Mouse (Mus musculus) thymus, postnatal 10 days (tissue): ENCODE data around the gene Dhdh.
"Not testable (repeated sequence)": the region's sequence is repeated elsewhere in the genome, so short reads cannot be mapped to it uniquely, and the experiment has no call there.

Experiments
- DNase-seq, 2 experiments: peaks; one replicate each; pipeline ENCODE4 v3.0.0; 2021; ENCODE audit warnings: low spot score in 2 of 2

The Dhdh gene

GRCm38 (mm10) chr7:45488293-45489204 is at the start of gene Dhdh:
Gene Dhdh, minus strand, starts transcription at chr7:45488805.
- DNase-seq = peak in 1 of 2 experiments; percentile 23

GRCm38 (mm10) chr7:45537602-45538001 is 49.0 kb upstream of the Dhdh start:
- DNase-seq = no peak

DNA sequence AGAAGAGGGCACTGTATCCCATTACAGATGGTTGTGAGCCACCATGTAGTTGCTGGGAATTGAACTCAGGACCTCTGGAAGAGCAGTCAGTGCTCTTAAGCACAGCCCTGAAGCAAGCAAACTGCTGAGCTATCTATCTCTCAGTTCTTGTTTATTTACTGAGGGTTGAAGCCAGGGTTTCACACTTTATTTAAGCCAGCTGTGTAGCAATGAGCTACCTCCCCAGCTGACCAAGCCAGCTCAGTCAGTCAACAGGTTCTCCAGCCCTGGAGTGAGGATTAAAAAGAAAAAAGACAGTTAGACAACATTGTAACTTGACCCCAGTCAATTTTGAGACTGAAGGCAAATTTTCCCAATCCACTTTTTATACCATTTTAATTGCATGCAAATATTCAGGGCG is 47.1 kb upstream of the Dhdh start:
- DNase-seq = no peak

- DNase-seq = no peak
Measured at GRCm38 (mm10) chr7:45530643-45531042, 42.0 kb upstream of the Dhdh start.

DNA sequence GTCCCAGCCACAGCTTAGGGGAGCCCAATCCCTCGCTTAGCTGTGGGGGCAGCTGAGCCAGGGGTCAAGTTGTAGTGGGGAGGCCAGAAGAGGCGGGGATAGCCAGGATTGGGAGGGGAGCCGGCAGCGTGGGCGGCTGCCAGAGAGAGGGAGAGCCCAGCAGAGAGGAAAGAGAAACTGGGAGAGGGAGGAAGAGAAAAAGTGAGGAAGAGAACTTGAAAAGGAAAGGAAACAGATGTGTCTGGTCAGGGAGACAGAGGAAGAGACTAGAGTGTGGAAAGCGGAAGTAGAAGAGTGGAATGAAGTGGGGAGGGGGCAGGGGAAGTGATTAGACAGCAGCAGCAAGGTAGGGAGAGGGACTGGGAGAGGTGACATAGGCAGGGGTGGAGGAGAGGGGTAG is 40.9 kb upstream of the Dhdh start:
- DNase-seq = no peak

GRCm38 (mm10) chr7:45527169-45527568 is 38.6 kb upstream of the Dhdh start:
- not testable (repeated sequence) for DNase-seq

GRCm38 (mm10) chr7:45526474-45527120 is 38.0 kb upstream of the Dhdh start:
- DNase-seq = peak in 1 of 2 experiments; percentile 35

DNA sequence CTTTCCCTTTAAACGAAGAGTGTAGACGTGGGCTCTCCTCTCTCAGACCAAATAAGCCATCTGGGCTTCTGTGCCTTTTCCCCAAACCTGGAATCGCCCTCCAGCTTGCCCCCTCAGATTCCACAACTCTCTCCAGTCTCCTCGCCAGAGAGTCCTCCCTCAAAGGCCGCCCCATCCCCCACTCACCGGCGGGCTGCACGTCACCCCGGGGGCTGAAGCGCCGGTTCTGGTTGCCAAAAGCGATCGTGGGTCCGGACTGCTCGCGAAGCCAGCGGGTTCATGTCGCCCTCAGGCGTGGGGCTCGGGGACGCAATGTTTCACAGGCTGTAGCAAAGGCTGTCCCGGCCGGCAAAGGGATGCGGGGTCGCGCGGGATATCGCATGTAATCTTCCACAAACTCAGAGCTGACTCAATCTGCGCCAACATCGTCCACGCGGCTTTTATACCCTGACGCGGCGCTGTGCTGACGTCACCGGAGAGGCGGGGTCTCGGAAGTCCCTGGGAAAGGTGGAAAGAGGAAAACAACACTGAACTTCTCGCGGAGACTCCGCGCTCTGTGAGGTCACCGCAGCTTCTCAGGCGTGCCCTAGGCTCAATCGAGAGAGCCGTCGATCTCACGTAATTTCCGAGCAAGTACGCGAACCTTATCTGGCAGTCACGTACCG is 37.3 kb upstream of the Dhdh start, which contains the start of the genes Ppp1r15a and Plekha4:
Gene Ppp1r15a, minus strand, starts transcription at position 460 of the 665 bp plus-strand sequence.
Gene Plekha4, plus strand, starts transcription at position 522 of the 665 bp plus-strand sequence.
- peak; percentile 89 to 92 for DNase-seq

GRCm38 (mm10) chr7:45524841-45525621 is 36.4 kb upstream of the Dhdh start:
- no peak for DNase-seq

DNA sequence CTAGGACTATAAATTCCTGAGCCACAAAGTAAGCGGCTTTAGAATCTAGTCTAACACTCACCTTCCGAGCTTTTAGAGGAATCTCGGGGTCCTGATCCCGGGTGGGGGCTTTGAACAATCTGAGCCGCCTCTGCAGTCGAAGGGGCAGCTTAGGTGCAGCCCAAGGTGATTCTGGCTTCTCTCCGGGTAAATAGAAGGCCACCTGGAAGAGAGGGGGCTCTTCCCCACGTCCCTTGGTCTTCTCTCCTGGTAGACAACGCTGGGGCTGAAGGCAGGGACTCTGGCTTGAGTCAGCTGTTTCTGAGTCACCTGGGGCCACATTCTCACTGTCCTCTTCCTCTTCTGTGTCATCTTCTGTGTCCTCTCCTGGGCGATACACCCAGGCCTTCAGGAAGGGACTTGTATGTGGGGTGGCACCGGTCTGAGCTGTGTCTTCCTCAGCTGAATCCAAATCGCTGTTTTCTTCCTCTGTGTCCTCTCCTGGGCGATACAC is 35.1 kb upstream of the Dhdh start:
- DNase-seq = no peak

- DNase-seq = no peak
Measured at GRCm38 (mm10) chr7:45522957-45523676, 34.5 kb upstream of the Dhdh start.

DNA sequence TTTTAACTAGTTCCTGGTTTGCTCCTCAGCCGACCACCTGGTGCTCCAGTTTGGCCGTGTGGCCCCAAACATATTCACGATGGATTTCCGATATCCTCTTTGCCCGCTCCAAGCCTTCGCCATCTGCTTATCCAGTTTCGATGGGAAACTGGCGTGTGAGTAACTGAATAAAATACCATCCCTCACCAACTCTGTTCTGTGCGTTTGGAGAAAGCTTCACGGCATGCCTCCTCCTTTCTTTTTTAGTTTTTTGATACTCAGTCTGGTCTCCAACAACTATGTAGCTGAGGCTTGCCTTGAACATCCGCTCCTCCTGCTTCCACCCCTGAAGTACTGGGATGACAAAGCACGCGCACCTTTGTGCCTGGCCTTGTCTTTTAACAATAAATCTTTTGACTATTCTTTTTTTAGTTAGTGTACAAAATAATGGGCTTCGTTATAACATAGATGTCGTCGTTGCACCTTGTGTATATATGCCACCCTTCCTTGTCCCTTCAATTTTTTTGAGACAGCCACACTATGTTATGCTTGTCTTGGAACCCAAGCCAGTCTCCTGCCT is 33.7 kb upstream of the Dhdh start:
- no peak for DNase-seq

DNA sequence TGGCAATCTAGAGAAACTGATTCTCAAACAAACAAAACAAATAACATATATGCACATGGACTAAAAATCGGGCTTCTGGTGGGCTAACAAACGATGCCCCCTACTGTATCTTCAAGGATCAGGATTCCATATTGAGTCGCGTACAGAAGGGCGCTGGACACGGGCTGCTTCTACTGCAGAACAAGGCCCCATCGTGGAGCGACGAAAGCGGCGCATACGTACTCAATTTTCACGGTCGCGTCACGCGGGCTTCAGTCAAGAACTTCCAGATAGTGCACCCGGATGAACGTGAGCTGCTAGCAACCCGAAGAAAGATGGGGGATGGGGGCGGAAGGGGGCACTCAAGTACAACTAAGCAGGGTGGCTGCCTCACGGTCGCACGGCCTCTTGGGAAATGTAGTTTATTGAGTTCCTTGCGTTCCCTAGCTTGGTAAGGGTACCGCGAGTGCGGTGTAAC is 33.2 kb upstream of the Dhdh start:
- peak; percentile 89 to 92 for DNase-seq

DNA sequence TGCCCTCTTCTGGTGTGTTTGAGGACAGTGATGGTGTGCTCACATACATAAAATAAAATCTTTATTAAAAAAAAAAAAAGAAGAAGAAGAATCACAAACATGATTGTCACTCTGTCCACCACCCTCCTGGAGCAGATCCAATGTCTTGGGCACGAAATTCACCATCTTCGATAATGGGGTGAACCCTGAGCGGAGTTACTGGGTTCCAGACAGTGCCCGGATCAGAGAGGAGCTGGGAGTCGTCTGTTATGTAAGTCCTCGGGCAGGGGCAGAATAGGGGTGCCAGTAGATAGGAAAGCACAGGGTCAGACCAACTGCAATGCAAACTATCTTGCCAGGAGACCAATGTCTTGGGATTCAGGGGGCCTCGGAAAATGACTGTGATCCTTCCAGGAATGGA is 32.0 kb upstream of the Dhdh start:
- DNase-seq = no peak

- DNase-seq = peak in 1 of 2 experiments; percentile 60
Measured at GRCm38 (mm10) chr7:45519345-45520120, 30.9 kb upstream of the Dhdh start.

DNA sequence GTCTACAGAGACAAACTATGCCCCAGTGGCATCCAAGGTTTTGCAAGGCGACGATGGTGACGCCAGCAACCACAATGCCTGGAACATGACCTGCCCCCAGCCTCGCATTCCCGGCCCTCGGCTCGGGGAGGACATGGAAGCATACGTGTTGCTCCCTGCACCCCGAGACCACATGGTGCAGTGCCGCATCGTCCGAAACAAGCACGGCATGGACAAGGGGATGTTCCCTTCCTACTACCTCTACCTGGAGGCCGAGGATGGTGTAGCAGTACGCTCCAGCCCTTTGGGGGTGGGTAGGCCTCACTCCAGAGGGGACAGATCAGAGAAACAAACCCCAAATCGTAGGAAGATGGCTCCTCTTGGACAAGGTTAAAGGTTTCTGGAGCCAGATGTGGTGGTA is 30.0 kb upstream of the Dhdh start:
- no peak for DNase-seq

DNA sequence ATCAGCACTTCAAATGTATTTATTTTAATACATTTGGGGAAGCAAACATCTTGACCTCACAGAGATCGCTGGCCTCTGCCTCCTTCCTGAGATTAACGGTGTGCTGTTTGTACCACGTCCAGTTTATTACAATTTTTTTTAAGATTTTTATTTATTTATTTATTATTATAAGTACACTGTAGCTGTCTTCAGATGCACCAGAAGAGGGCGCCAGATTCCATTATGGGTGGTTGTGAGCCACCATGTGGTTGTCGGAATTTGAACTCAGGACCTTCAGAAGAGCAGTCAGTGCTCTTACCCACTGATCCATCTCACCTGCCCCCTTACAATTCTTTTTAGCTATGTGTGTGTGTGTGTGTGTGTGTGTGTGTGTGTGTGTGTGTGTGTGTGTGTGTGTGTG is 28.2 kb upstream of the Dhdh start:
- DNase-seq = not testable (repeated sequence)

DNA sequence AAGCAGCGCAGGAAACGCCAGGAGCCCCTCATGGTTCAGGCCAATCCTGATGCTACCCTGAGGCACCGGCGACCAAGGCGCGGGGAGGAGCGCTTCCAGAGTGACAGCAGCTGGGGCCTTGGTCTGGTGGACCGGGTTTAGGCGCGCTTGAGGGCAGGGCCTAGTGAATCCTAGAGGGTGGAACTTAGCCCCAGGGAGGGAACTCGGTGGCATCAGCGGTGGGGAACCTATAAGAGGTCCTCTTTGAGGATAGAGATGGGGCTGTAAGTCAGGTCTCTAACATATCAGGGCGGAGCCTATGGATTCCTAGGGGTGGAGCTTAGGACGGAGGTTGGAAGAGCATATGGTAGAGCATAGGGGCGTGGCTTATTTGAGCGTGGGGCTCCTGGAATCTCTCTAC is 26.8 kb upstream of the Dhdh start:
- DNase-seq = peak in 1 of 2 experiments; percentile 18

GRCm38 (mm10) chr7:45514411-45514810 is 25.8 kb upstream of the Dhdh start:
- no peak for DNase-seq
